Mouse (Mus musculus): Measurements from ENCODE around the gene Slc44a1. TPM values are rescaled to one million over a fixed set of nuclear protein-coding genes. Genes with fewer than 3 reads are reported as not detected.

Gene Slc44a1
- polyA plus RNA-seq (2015; fragmentation: Nextera tagmentation; extraction: Ambion mirVana), result 33.8 and 41.1 TPM in 2 replicates

DNA sequence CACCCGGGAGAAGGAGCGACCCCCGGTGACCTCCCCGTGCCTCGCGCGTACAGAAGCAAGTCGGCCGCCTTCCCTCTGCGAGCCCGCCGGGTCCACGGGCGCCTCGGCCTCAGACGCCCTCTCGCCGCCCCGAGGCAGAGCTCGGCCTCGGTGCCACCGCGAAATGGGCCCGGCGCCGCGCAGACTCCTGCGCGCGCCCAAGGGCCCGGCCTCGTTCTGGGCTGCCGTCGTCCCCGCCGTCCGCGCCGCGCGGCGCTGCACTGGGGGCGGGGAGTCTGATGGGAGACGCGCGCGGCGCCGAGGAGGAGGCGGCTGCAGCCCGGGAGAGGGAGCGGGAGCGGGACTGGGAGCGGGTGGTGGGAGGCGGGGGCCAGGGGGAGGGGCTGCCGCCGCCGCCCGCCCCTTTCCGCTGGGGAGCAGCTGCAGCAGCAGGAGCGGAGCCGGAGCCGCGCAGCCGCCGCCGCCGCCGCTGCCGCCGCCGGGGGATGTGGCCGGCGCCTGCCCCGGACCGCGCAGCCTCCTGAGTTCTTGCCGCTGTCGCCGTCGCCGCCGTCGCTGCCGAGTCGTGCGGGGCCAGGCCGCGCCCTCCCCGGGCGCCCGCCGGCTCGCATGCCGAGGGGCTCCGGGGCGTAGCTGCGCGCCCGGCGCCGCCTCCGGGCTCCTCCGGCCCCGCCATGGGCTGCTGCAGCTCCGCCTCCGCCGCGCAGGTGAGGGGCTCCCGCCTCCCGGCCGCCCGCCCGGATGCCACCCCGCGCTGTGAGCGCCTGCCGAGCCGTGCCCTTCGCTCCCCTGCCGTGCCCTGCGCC lies at the start of gene Slc44a1:
TSS of gene Slc44a1 (plus strand) at position 404 of the 806 bp plus-strand sequence.

DNA sequence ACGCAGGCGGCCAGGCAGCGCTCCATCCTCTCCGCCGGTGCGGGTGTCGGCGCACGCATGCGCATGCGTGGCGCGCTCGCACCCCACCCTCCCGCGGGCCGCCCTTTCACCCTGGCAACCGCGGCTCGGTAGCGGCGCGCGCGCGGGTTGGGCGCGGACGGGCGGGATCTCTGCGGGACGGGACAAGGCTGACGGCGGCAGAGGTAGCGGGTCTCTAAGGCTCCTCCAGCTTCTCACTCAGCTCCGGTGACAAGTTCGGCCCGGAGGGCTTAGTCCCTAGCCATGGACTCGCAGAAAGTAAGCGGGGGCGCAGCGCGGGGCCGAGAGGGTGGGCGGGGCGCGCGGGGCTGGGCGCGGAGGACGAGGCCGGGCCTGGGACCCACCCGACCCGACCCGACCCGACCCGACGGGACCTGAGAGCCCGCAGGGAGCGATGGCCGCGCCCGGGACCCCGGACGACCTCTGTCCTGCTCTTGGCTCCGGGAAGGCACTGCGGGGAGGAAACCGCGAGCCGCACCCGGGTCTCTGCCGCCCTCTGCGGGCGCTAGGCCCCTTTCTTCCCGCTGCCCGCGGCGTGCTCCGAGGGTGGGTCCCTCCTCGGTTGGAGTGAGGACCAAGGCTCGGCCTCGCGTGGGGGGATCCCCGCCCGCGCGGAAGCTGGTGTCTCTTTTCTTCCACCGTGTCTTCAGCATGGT lies 191.2 kb downstream of the Slc44a1 start, which contains the start of gene Fsd1l:
TSS of gene Fsd1l (plus strand) at position 156 of the 695 bp plus-strand sequence.

Other genes starting within 250 kb of the Slc44a1 start
- 4.2 and 4.8 TPM in 2 replicates for gene Fsd1l, start 191.1 kb downstream of the Slc44a1 start, polyA plus RNA-seq (2015; fragmentation: Nextera tagmentation; extraction: Ambion mirVana)